Mouse (Mus musculus): Measurements from ENCODE around the gene Lsm2.

GRCm38 (mm10) chr17:34975581-34976492 is 5.8 kb upstream of the Lsm2 start:
- no peak for TF ChIP-seq CTCF (IDR thresholded peaks at IDR 0.05; ENCODE audit: control insufficient read depth, insufficient read depth, insufficient replicate concordance, low read depth, low read length)
- no peak for TF ChIP-seq POLR2A (IDR thresholded peaks at IDR 0.05; ENCODE audit: control insufficient read depth, low read depth, low read length)

Data from testis, adult 2 months (tissue).